Mouse (Mus musculus): Measurements from ENCODE around the gene Nceh1. TPM values are rescaled to one million over a fixed set of nuclear protein-coding genes. Genes with fewer than 3 reads are reported as not detected.

Gene Nceh1
- polyA plus RNA-seq, 1 experiment = 2.4 TPM

GRCm38 (mm10) chr3:27228530-27229309 is 46.0 kb downstream of the Nceh1 start:
- TF ChIP-seq POLR2A (IDR thresholded peaks at IDR 0.05; ENCODE audit: control insufficient read depth, low read depth, low read length) (no peak), CTCF (IDR thresholded peaks at IDR 0.05; ENCODE audit: control insufficient read depth, insufficient read depth, insufficient replicate concordance, low read depth, low read length) (peak; percentile 16; the same call in 1 of the 2 replicates)
- no peaks in the 10 kb centered on the region for H3K27me3 ChIP-seq (ENCODE audit: control insufficient read depth, insufficient read depth, low read length)
- H3K4me1 ChIP-seq (ENCODE audit: control insufficient read depth, insufficient read depth, low read length) = no peaks in the 10 kb centered on the region
- no peak overlapping the region for H3K4me3 ChIP-seq (ENCODE audit: control insufficient read depth, low read depth, low read length)
- no peak overlapping the region for H3K27ac ChIP-seq (ENCODE audit: control insufficient read depth, insufficient read depth, low read depth, low read length)
- no peaks in the 10 kb centered on the region for H3K36me3 ChIP-seq (ENCODE audit: control insufficient read depth, insufficient read depth, low read length)

GRCm38 (mm10) chr3:27233361-27233760 is 50.6 kb downstream of the Nceh1 start:
- no peaks in the 10 kb centered on the region for H3K4me1 ChIP-seq (ENCODE audit: control insufficient read depth, insufficient read depth, low read length)
- H3K27me3 ChIP-seq (ENCODE audit: control insufficient read depth, insufficient read depth, low read length) = no peaks in the 10 kb centered on the region
- TF ChIP-seq CTCF (IDR thresholded peaks at IDR 0.05; ENCODE audit: control insufficient read depth, insufficient read depth, insufficient replicate concordance, low read depth, low read length) (no peak), POLR2A (IDR thresholded peaks at IDR 0.05; ENCODE audit: control insufficient read depth, low read depth, low read length) (no peak)
- no peak overlapping the region for H3K27ac ChIP-seq (ENCODE audit: control insufficient read depth, insufficient read depth, low read depth, low read length)
- no peaks in the 10 kb centered on the region for H3K36me3 ChIP-seq (ENCODE audit: control insufficient read depth, insufficient read depth, low read length)
- no peak overlapping the region for H3K4me3 ChIP-seq (ENCODE audit: control insufficient read depth, low read depth, low read length)

- no peaks in the 10 kb centered on the region for H3K36me3 ChIP-seq (ENCODE audit: control insufficient read depth, insufficient read depth, low read length)
- no peaks in the 10 kb centered on the region for H3K27me3 ChIP-seq (ENCODE audit: control insufficient read depth, insufficient read depth, low read length)
- H3K4me1 ChIP-seq (ENCODE audit: control insufficient read depth, insufficient read depth, low read length) = no peaks in the 10 kb centered on the region
- H3K27ac ChIP-seq (ENCODE audit: control insufficient read depth, insufficient read depth, low read depth, low read length) = no peak overlapping the region
- no peak for TF ChIP-seq CTCF (IDR thresholded peaks at IDR 0.05; ENCODE audit: control insufficient read depth, insufficient read depth, insufficient replicate concordance, low read depth, low read length)
- no peak for TF ChIP-seq POLR2A (IDR thresholded peaks at IDR 0.05; ENCODE audit: control insufficient read depth, low read depth, low read length)
- H3K4me3 ChIP-seq (ENCODE audit: control insufficient read depth, low read depth, low read length) = no peak overlapping the region
Observed at GRCm38 (mm10) chr3:27233841-27234240, 51.1 kb downstream of the Nceh1 start.

GRCm38 (mm10) chr3:27234976-27235375 is 52.2 kb downstream of the Nceh1 start:
- no peaks in the 10 kb centered on the region for H3K36me3 ChIP-seq (ENCODE audit: control insufficient read depth, insufficient read depth, low read length)
- peaks cover 3% of the 10 kb centered on the region for H3K4me1 ChIP-seq (ENCODE audit: control insufficient read depth, insufficient read depth, low read length)
- TF ChIP-seq CTCF (IDR thresholded peaks at IDR 0.05; ENCODE audit: control insufficient read depth, insufficient read depth, insufficient replicate concordance, low read depth, low read length) (no peak), POLR2A (IDR thresholded peaks at IDR 0.05; ENCODE audit: control insufficient read depth, low read depth, low read length) (no peak)
- no peaks in the 10 kb centered on the region for H3K27me3 ChIP-seq (ENCODE audit: control insufficient read depth, insufficient read depth, low read length)
- no peak overlapping the region for H3K4me3 ChIP-seq (ENCODE audit: control insufficient read depth, low read depth, low read length)
- H3K27ac ChIP-seq (ENCODE audit: control insufficient read depth, insufficient read depth, low read depth, low read length) = no peak overlapping the region

GRCm38 (mm10) chr3:27237226-27237625 is 54.5 kb downstream of the Nceh1 start:
- TF ChIP-seq POLR2A (IDR thresholded peaks at IDR 0.05; ENCODE audit: control insufficient read depth, low read depth, low read length) = no peak
- no peak for TF ChIP-seq CTCF (IDR thresholded peaks at IDR 0.05; ENCODE audit: control insufficient read depth, insufficient read depth, insufficient replicate concordance, low read depth, low read length)

GRCm38 (mm10) chr3:27238563-27238962 is 55.8 kb downstream of the Nceh1 start:
- no peaks in the 10 kb centered on the region for H3K27me3 ChIP-seq (ENCODE audit: control insufficient read depth, insufficient read depth, low read length)
- TF ChIP-seq CTCF (IDR thresholded peaks at IDR 0.05; ENCODE audit: control insufficient read depth, insufficient read depth, insufficient replicate concordance, low read depth, low read length) = no peak
- no peak for TF ChIP-seq POLR2A (IDR thresholded peaks at IDR 0.05; ENCODE audit: control insufficient read depth, low read depth, low read length)
- no peak overlapping the region for H3K27ac ChIP-seq (ENCODE audit: control insufficient read depth, insufficient read depth, low read depth, low read length)
- no peak overlapping the region for H3K4me3 ChIP-seq (ENCODE audit: control insufficient read depth, low read depth, low read length)
- peaks cover 3% of the 10 kb centered on the region for H3K4me1 ChIP-seq (ENCODE audit: control insufficient read depth, insufficient read depth, low read length)
- H3K36me3 ChIP-seq (ENCODE audit: control insufficient read depth, insufficient read depth, low read length) = no peaks in the 10 kb centered on the region

More at GRCm38 (mm10) chr3:27237226-27237625, 54.5 kb downstream of the Nceh1 start:
- Histone ChIP-seq H3K36me3 (ENCODE audit: control insufficient read depth, insufficient read depth, low read length) (no peaks in the 10 kb centered on the region), H3K27ac (ENCODE audit: control insufficient read depth, insufficient read depth, low read depth, low read length) (no peak overlapping the region), H3K27me3 (ENCODE audit: control insufficient read depth, insufficient read depth, low read length) (no peaks in the 10 kb centered on the region), H3K4me1 (ENCODE audit: control insufficient read depth, insufficient read depth, low read length) (peaks cover 3% of the 10 kb centered on the region), H3K4me3 (ENCODE audit: control insufficient read depth, low read depth, low read length) (no peak overlapping the region)

- no peak overlapping the region for H3K27ac ChIP-seq (ENCODE audit: control insufficient read depth, insufficient read depth, low read depth, low read length)
- TF ChIP-seq POLR2A (IDR thresholded peaks at IDR 0.05; ENCODE audit: control insufficient read depth, low read depth, low read length) (no peak), CTCF (IDR thresholded peaks at IDR 0.05; ENCODE audit: control insufficient read depth, insufficient read depth, insufficient replicate concordance, low read depth, low read length) (peak; percentile 7; the same call in 1 of the 2 replicates)
- H3K27me3 ChIP-seq (ENCODE audit: control insufficient read depth, insufficient read depth, low read length) = no peaks in the 10 kb centered on the region
Observed at GRCm38 (mm10) chr3:27239568-27239967, 56.8 kb downstream of the Nceh1 start.

More at GRCm38 (mm10) chr3:27239568-27239967, 56.8 kb downstream of the Nceh1 start:
- Histone ChIP-seq H3K4me3 (ENCODE audit: control insufficient read depth, low read depth, low read length) (no peak overlapping the region), H3K4me1 (ENCODE audit: control insufficient read depth, insufficient read depth, low read length) (peaks cover 3% of the 10 kb centered on the region), H3K36me3 (ENCODE audit: control insufficient read depth, insufficient read depth, low read length) (no peaks in the 10 kb centered on the region)

All from testis, adult 2 months (tissue).